Mouse (Mus musculus) E14TG2a.4 (cell line): ENCODE data around the gene 1520401A03Rik.

Experiments
- H3K27me3 ChIP-seq: 2 replicates; pipeline ENCODE4 v1.6.1; 2014; ENCODE audit warnings: low read length, control low read depth; ENCODE audit not compliant: insufficient read depth
- H3K36me3 ChIP-seq: 2 replicates; pipeline ENCODE4 v1.6.1; 2014; ENCODE audit warnings: low read length, control low read depth; ENCODE audit not compliant: insufficient read depth
- H3K4me1 ChIP-seq: replicated peaks from 2 replicates; pipeline ENCODE4 v1.6.1; 2014; ENCODE audit warnings: low read depth, low read length, control low read depth
- H3K4me3 ChIP-seq: replicated peaks from 2 replicates; pipeline ENCODE4 v1.5.1; 2014; ENCODE audit warnings: mild to moderate bottlenecking, low read length
- H3K9me3 ChIP-seq: 2 replicates; pipeline ENCODE4 v1.6.1; 2014; ENCODE audit warnings: low read length, control low read depth
- CTCF ChIP-seq: conservative IDR thresholded peaks from 2 replicates; pipeline ENCODE4 v1.5.1; 2014; ENCODE audit warnings: low read length
- NANOG ChIP-seq: IDR thresholded peaks from 2 replicates; pipeline ENCODE4 v1.6.1; 2014; ENCODE audit warnings: borderline replicate concordance, low read length, mixed read lengths
- POU5F1 ChIP-seq: IDR thresholded peaks from 2 replicates; pipeline ENCODE4 v1.6.1; 2014; ENCODE audit warnings: low read length, borderline replicate concordance

1520401A03Rik gene

GRCm38 (mm10) chr17:23660117-23660875 lies 62.3 kb downstream of the 1520401A03Rik start, which contains the start of gene Bicdl2:
Bicdl2 (plus strand) TSS chr17:23660506.
- Histone ChIP-seq H3K27me3 (peaks cover 54% of the 10 kb centered on the region), H3K36me3 (0 out of 2 replicates have a peak, but pooled peaks cover under 1% of the 10 kb centered on the region), H3K4me1 (peaks cover 29% of the 10 kb centered on the region), H3K9me3 (no peaks in the 10 kb centered on the region), H3K4me3 (peak within 1 kb of the TSS; percentile 81)
- TF ChIP-seq CTCF = peak; percentile 87
- TF ChIP-seq NANOG = no peak
- TF ChIP-seq POU5F1 = no peak

GRCm38 (mm10) chr17:23658450-23658849 lies 64.1 kb downstream of the 1520401A03Rik start:
- H3K9me3 ChIP-seq = no peaks in the 10 kb centered on the region
- H3K27me3 ChIP-seq = peaks cover 54% of the 10 kb centered on the region
- TF ChIP-seq POU5F1 (no peak), NANOG (no peak), CTCF (no peak)
- H3K4me3 ChIP-seq = no peak overlapping the region
- H3K4me1 ChIP-seq = peaks cover 18% of the 10 kb centered on the region
- H3K36me3 ChIP-seq = no peaks in the 10 kb centered on the region
